Mouse (Mus musculus): Measurements from ENCODE around the gene Ly6g6e. TPM values are rescaled to one million over a fixed set of nuclear protein-coding genes. Genes with fewer than 3 reads are reported as not detected.

Gene Ly6g6e
- 1.3 and 1.6 TPM in 2 replicates for polyA plus RNA-seq (2015; fragmentation: Nextera tagmentation; extraction: Ambion mirVana)

- Histone ChIP-seq H3K9me3 (replicated peaks; ENCODE audit: low read length) (no peaks in the 10 kb centered on the region), H3K4me2 (ENCODE audit: low read length) (peak within 1 kb of the TSS; percentile 55), H3K4me1 (replicated peaks; ENCODE audit: insufficient read depth, low read length) (peaks cover 3% of the 10 kb centered on the region; the same call in 1 of the 2 replicates), H3K36me3 (ENCODE audit: insufficient read depth, low read length) (no peaks in the 10 kb centered on the region), H3K27me3 (ENCODE audit: insufficient read depth, low read length) (no peaks in the 10 kb centered on the region; the same call in 1 of the 2 replicates), H3K4me3 (replicated peaks; ENCODE audit: low read depth, low read length) (peak within 1 kb of the TSS; percentile 22), H3K9ac (ENCODE audit: low read depth, low read length) (peak within 1 kb of the TSS; percentile 50), H3K27ac (peak within 1 kb of the TSS; percentile 72)
- 32% methylated on average over 10 of the region's 10 CpGs for WGBS
- no peak for ATAC-seq (replicated peaks; ENCODE audit: low FRiP score, low read depth)
- no peak for DNase-seq (ENCODE audit: low spot score)
- TF ChIP-seq CTCF (IDR thresholded peaks at IDR 0.05; ENCODE audit: low read depth) = no peak
These were observed at the start of gene Ly6g6e for GRCm38 (mm10) chr17:35076507-35077176. Ly6g6e (plus strand) TSS chr17:35076902.

- Histone ChIP-seq H3K27ac (no peak within 1 kb of the TSS), H3K9ac (ENCODE audit: low read depth, low read length) (no peak within 1 kb of the TSS), H3K4me2 (ENCODE audit: low read length) (no peak within 1 kb of the TSS), H3K4me1 (replicated peaks; ENCODE audit: insufficient read depth, low read length) (no peaks in the 10 kb centered on the region), H3K36me3 (ENCODE audit: insufficient read depth, low read length) (no peaks in the 10 kb centered on the region), H3K4me3 (replicated peaks; ENCODE audit: low read depth, low read length) (no peak within 1 kb of the TSS), H3K27me3 (ENCODE audit: insufficient read depth, low read length) (no peaks in the 10 kb centered on the region), H3K9me3 (replicated peaks; ENCODE audit: low read length) (no peaks in the 10 kb centered on the region)
- no peak for TF ChIP-seq CTCF (IDR thresholded peaks at IDR 0.05; ENCODE audit: low read depth)
- no peak for ATAC-seq (replicated peaks; ENCODE audit: low FRiP score, low read depth)
- DNase-seq (ENCODE audit: low spot score) = no peak
- WGBS = 37% methylated on average over 13 of the region's 13 CpGs
These were observed 49.2 kb upstream of the Ly6g6e start, which contains the start of gene Sapcd1 for GRCm38 (mm10) chr17:35027277-35028068. Sapcd1 (minus strand) TSS chr17:35028016.

- no peaks in the 10 kb centered on the region for H3K36me3 ChIP-seq (ENCODE audit: insufficient read depth, low read length)
- no peak for DNase-seq (ENCODE audit: low spot score)
- no peak overlapping the region for H3K4me2 ChIP-seq (ENCODE audit: low read length)
- H3K27ac ChIP-seq = no peak overlapping the region
- no peak overlapping the region for H3K4me3 ChIP-seq (replicated peaks; ENCODE audit: low read depth, low read length)
- no peak for TF ChIP-seq CTCF (IDR thresholded peaks at IDR 0.05; ENCODE audit: low read depth)
- no peak for ATAC-seq (replicated peaks; ENCODE audit: low FRiP score, low read depth)
- H3K4me1 ChIP-seq (replicated peaks; ENCODE audit: insufficient read depth, low read length) = no peaks in the 10 kb centered on the region
- 69% methylated on average over 2 of the region's 2 CpGs for WGBS
- H3K27me3 ChIP-seq (ENCODE audit: insufficient read depth, low read length) = no peaks in the 10 kb centered on the region
- H3K9me3 ChIP-seq (replicated peaks; ENCODE audit: low read length) = no peaks in the 10 kb centered on the region
- H3K9ac ChIP-seq (ENCODE audit: low read depth, low read length) = no peak overlapping the region
These were observed 48.4 kb upstream of the Ly6g6e start for GRCm38 (mm10) chr17:35028315-35028714.

- TF ChIP-seq CTCF (IDR thresholded peaks at IDR 0.05; ENCODE audit: low read depth) = peak; percentile 66
- DNase-seq (ENCODE audit: low spot score) = peak; percentile 41
- WGBS = 40% methylated on average over 18 of the region's 19 CpGs
- no peak for ATAC-seq (replicated peaks; ENCODE audit: low FRiP score, low read depth)
- no peak overlapping the region for H3K4me3 ChIP-seq (replicated peaks; ENCODE audit: low read depth, low read length)
- no peak overlapping the region for H3K4me2 ChIP-seq (ENCODE audit: low read length)
- H3K27me3 ChIP-seq (ENCODE audit: insufficient read depth, low read length) = no peaks in the 10 kb centered on the region
- H3K4me1 ChIP-seq (replicated peaks; ENCODE audit: insufficient read depth, low read length) = no peaks in the 10 kb centered on the region
- no peak overlapping the region for H3K9ac ChIP-seq (ENCODE audit: low read depth, low read length)
- no peaks in the 10 kb centered on the region for H3K9me3 ChIP-seq (replicated peaks; ENCODE audit: low read length)
- no peak overlapping the region for H3K27ac ChIP-seq
- H3K36me3 ChIP-seq (ENCODE audit: insufficient read depth, low read length) = no peaks in the 10 kb centered on the region
These were observed 46.8 kb upstream of the Ly6g6e start for GRCm38 (mm10) chr17:35029691-35030532.

GRCm38 (mm10) chr17:35031272-35031671 is 45.4 kb upstream of the Ly6g6e start:
- Histone ChIP-seq H3K27me3 (ENCODE audit: insufficient read depth, low read length) (no peaks in the 10 kb centered on the region), H3K36me3 (ENCODE audit: insufficient read depth, low read length) (no peaks in the 10 kb centered on the region), H3K27ac (no peak overlapping the region), H3K4me2 (ENCODE audit: low read length) (no peak overlapping the region), H3K9me3 (replicated peaks; ENCODE audit: low read length) (no peaks in the 10 kb centered on the region), H3K9ac (ENCODE audit: low read depth, low read length) (no peak overlapping the region), H3K4me1 (replicated peaks; ENCODE audit: insufficient read depth, low read length) (no peaks in the 10 kb centered on the region), H3K4me3 (replicated peaks; ENCODE audit: low read depth, low read length) (no peak overlapping the region)
- no peak for ATAC-seq (replicated peaks; ENCODE audit: low FRiP score, low read depth)
- no peak for TF ChIP-seq CTCF (IDR thresholded peaks at IDR 0.05; ENCODE audit: low read depth)
- 87% methylated on average over 11 of the region's 11 CpGs for WGBS
- no peak for DNase-seq (ENCODE audit: low spot score)

- Histone ChIP-seq H3K4me1 (replicated peaks; ENCODE audit: insufficient read depth, low read length) (no peaks in the 10 kb centered on the region), H3K27me3 (ENCODE audit: insufficient read depth, low read length) (no peaks in the 10 kb centered on the region), H3K4me3 (replicated peaks; ENCODE audit: low read depth, low read length) (no peak overlapping the region), H3K27ac (no peak overlapping the region), H3K9ac (ENCODE audit: low read depth, low read length) (no peak overlapping the region), H3K36me3 (ENCODE audit: insufficient read depth, low read length) (no peaks in the 10 kb centered on the region), H3K4me2 (ENCODE audit: low read length) (no peak overlapping the region), H3K9me3 (replicated peaks; ENCODE audit: low read length) (no peaks in the 10 kb centered on the region)
- no peak for TF ChIP-seq CTCF (IDR thresholded peaks at IDR 0.05; ENCODE audit: low read depth)
- ATAC-seq (replicated peaks; ENCODE audit: low FRiP score, low read depth) (no peak), DNase-seq (ENCODE audit: low spot score) (no peak)
- 83% methylated on average over 7 of the region's 7 CpGs for WGBS
These were observed 44.8 kb upstream of the Ly6g6e start for GRCm38 (mm10) chr17:35031880-35032279.
